Mouse (Mus musculus) left cerebral cortex, adult 9 months (tissue): ENCODE results near the gene Ppm1k.
"Not testable (repeated sequence)": the region's sequence is repeated elsewhere in the genome, so short reads cannot be mapped to it uniquely, and the experiment has no call there.

Source experiments
- DNase-seq, 2 experiments: peaks; one replicate each; pipeline ENCODE4 v3.0.0; 2022; ENCODE audit warnings: low spot score in 2 of 2

The Ppm1k gene

DNA sequence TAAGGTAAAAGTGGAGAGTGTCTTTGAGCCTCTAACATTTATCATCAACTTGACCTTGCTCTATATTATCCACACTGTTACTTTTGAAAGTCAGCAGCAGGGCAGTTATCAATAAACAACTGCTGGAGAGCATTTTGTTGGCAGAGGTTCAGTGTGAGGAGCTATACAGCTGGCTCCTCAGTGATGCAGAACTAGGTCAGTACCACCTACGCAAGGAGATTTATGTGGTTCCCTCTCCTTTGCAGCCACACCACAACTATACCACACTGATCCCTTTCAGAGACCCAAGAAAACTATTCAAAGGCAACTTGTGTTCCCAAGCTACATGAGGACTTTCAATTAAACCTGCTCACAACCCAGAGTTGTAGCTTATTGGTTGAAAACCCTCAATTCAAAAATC is 3.8 kb downstream of the Ppm1k start:
- DNase-seq: no peak

DNA sequence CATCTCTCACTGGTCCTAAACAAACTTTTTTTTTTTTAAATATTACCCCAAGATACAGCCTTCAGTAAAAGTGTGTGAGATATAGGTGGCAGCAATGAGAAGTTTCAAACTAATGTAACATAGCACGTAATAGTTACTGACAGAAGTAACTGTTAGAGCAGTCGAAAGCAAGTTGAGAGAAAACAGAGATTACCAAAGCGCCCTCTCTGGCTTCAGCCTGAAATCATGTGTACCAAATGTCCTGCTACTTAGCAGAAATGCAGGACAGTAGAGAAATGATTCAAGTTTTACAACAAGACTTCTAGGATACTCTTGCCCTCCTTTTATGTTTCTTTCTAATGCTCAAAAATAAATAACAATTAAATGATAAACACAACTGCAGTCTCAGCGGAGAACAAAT is 4.3 kb downstream of the Ppm1k start:
- no peak for DNase-seq

DNA sequence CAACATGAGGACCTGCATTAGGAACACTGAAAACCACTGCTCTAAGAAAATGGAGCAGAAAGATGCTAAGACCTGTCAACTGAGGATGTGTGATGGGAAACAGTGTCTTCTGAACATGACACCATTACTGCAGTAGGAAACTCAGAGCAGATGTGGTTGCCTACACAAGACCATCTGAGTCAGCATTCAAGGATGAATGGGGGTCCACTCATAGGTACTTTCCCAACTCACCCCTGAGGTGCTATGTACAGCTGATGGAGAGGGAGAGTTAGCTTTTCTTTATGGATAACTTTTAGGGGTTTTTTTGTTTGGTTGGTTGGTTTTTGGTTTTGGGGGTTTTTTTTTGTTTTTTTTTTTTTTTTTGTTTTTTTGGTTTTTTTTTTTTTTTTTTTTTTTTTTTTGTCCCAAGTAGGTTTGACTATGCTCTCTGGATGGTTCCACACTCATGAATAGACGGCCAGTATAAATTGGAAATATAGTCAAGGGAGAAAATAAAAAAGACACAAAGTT is 5.9 kb downstream of the Ppm1k start:
- no peak for DNase-seq

DNA sequence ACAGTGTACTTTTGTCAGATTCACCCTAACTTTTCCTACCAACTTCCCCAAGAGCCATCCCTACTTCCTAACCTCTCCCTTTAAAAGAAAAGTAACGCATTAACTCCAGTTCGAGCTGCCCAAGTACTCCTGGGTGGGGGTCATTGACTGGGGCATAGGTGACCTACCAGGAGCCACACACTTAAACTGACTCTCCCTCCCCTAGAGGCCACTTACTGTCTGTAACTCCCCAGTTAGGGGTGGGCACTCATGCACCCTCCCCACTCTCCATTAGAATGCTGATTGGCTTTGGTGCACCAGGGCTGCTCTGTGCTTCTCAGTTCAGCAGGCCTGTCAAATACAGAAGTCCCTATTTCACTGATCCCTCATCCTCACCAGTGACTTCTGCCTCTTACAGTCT is 8.3 kb downstream of the Ppm1k start:
- no peak for DNase-seq

DNA sequence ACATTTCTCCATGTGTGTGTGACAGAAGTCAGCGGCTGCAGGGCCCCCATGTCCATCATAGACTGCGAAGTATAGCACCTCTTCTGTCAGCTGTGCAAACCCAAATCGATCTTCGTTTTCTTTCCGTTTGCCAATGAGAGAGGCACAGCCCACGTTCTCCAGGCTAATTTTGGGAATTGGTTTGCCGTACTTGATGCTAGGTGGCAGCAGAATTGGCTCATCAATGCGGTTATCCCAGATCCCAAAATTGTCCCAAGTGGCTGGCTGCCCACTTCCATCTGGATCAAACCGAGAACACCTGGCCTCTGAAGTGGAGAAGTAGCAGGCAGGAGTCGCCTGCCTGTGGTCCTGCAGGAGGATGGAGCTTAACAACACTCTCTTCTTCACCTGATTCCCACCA is 10.5 kb downstream of the Ppm1k start:
- DNase-seq: peak in 1 of 2 experiments; percentile 68

DNA sequence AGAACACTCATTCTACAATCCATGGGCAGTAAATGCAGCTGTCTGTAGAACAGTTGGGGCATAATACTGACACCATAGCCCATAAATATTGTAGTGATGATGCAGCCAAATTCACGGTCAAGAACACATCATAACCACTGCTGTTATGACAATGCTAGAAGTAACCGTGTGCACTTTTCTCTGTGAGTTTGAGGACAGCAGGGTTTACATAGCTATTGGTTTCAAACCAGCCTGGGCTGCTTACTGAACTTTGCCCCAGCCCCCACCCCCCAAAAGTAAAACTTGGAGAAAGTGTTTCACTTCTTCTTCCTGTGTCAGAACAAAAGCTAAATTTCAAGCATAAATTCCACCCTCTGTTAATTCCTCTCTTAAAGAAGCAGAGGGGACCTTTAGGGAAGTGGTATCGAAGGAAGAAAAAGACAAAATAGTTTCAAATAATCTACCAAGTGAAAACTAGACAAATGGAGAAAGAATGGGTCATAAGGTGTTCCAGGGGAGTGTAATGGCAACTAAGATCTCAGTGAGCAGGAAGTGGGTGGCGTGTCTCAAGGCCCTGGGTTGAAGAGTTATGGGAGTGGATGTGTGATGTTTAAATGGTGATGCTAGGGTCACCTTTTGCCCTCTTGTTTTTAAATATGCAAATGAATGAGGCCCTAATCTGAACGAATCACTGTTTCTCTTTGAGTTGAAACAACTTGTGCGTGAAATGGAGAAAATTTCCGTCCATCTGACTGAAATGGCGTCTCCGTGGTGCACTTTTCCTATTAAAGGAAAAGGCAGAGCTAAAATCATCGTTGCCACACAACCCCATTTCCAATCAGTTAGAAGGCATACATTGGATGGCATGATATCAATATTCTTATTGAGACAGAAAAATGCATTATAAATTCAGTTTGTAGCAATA is 14.3 kb downstream of the Ppm1k start:
- DNase-seq: no peak

DNA sequence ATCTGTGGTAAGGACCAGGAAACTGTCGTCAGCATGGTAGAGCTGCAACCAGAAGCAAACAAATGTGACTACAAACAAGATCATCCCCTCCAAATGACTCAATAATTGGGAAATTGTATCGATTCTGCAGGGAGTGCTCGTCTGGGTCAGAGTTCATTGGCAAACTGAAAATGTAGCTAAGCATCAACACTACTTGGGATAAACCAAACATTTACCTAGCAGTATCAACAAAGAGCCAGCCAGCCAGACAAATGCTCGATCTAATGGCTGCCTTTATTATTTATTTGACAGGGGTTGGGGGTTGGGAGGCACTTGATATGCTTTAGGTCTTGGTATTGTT is 21.3 kb downstream of the Ppm1k start:
- no peak for DNase-seq

DNA sequence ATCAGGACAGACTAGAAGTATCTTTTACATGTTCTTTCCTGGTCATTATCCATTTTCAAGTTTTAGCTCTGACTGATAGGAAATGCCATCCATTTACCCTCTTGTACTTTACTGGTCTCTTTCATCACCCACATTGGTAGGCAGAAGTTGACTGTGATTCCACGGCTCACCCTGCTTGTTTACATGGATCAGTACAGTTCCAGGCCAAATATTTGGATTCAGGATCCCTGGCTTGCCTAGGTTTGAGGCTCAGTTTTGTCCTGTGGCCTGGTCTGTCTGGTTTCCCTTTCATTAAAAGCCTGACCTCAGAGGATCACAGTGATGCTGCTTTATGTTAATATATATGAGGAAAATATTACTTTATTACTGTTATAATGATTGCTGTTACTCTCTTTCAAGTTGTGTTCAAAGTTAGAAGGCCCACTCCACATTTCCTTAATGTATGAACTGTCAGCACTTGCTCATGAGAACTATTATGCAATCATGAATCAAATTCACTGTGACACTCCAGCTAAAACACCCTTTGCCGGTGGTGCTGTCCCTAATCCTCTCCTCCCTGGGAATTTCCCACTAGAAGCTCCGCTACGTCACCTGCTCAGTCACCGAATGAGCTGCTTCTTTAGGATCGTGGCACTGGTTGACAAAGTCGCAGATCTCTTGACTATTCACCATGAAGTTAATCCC is 21.8 kb downstream of the Ppm1k start:
- DNase-seq: no peak

DNA sequence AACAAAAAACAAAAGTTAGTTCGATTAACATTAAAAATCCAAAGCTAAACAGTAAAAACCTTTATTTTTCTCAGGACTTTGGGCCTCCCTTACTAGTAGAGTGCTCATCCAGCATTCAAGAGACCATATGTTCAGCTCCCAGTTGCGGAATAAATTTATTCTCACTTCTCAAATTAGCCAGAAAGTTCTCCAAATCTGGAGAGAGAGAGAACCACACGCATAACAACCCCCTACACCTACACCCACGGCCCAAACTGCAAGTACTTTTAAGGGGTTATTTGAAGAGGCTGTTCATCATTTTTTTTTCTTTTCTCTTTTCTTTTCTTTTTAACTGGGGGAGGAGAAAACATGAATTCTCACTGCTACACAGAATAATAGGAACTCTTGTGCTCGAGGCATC is 23.4 kb downstream of the Ppm1k start:
- DNase-seq: peak; percentile 65 to 75

DNA sequence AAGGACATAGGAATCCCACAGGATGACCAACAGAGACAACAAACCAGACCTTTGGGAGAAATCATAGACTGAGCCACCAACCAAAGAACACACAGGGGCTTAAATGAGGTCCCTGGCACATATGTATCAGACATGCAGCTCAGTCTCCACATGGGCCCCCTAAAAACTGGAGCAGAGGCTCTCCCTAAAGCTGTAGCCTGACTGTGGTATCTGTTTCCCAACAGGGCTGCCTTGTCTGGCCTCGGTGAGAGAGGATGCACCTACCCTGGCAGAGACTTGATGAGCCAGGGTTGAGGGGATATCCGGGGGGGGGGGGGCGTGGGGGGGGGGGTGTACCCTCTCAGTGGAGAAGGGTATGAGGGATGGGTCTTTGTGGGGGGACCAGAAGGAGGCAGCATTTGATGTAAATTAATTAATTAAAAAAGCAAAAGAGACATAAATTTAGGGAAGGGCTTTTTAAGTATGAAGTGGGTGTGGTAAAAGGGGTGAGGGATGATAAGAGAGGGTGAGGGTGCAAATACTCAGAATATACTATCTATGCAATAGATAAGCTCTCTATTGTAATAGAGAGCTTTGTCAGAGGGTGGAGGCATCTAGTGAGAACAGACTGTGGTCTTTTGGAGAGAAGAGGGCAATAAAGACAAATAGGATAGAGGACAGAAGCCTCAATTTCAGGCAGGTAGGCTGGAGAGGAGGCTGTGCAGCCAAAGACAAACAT is 31.4 kb downstream of the Ppm1k start:
- DNase-seq: no peak

DNA sequence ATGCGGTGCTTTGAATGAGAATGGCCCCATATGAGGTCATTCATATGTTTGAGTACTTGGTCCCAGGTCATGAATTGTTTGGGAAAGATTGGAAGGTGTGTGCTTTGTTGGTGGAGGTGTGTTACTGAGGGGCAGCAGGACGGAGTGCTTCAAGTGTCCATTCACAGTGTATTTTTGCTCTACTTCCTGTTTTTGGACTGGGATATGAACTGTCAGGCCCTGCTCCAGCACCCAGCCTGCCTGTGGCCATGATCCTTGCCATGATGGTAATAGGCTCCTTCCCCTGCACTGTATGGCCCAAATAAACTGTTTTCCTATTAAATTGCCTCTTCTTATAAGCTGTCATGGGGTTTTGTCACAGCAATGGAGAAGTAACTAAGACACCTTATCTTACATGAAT is 36.1 kb downstream of the Ppm1k start:
- no peak for DNase-seq

DNA sequence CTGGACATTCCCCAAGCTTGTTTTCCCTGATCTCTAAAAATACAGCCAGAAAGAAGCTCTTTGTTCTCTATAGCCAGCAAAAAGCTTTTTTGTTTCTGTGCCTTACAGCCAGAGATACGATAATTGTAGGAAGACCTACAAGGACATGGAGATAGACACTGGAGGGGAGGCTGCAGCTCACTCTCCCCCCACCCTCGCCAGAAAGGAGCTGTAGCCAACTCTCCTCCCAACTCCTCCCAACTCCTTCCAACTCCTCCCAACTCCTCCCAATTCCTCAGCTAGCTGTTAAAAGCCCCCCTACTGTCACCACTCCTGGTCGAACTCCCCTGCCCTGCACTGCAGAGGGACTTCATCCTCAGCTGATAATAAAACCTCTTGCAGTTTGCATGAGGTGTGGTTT is 67.1 kb downstream of the Ppm1k start:
- not testable (repeated sequence) for DNase-seq
